Mouse (Mus musculus): ENCODE measurements around the gene Kdm6b. TPM values are rescaled to one million over a fixed set of nuclear protein-coding genes. Genes with fewer than 3 reads are reported as not detected.

Kdm6b gene
- 8.2 and 21.0 TPM in 2 replicates for polyA plus RNA-seq (2012; rRNA removed; ENCODE audit: low replicate concordance)

DNA sequence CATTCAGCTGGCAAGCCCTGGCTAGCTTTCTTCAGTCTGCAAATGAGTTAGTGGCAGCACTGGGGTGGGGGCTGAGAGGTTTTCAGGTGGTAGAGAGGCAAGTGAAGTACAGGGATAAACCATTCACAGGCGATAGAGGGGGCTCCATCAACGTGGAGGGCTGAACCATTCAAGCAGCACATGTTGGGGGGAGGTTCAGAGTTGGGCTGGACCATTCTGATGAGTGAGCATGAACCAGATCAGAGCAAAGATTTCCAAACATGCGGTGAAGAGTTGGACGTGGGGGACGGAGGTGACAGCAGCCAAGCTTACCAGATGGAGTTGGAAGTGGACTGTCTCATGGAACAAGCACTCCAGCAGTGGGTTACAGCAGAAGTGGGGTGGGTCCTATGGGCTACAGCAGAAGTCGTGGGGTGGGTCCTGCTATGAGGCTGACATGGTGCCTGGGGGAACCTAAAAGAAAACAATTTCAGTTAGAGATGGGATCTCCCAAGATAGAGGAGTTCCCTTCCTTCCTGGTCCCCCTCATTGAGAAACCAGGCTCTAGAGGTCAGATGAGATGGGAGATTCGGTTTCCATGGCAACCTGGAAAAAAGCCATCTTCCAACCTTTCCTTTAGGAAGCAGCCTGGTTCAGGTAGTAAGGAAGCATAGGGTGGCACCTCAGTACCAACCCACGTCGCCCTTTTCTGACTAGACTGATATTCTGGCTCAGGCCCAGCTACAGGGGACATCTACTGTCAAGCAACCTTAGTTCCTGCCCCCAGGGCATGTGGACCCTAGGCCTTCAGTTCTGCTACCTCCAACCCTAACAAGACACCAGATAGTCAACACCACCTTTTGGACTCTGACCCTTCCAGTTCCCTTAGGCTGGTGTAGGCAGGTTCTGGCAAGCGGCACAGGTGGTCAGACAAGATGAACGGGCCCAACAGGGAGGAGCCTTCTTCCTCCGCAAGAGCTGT, at the start of gene Kdm6b:
Gene Kdm6b (minus strand): TSS at position 455 of the 961 bp plus-strand sequence.

DNA sequence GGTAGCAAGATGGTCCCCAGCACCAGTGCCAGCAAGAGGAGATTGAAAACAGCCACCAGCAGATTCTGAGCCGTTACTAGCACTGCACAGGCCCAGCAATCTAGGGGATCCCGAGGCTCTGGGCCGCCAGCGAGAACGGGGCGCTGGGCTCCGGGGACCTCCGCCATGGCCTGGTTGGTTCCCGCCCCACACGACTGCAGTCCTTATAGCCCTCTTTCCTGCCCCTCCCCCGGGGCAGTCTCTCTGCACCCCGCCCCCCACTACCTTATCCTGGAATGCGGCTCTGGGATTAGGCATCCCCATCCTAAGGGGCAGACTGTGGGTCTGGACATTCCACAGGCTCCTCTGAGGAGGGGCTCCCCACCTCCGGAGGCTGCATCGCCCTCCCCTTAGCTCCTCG, 15.4 kb downstream of the Kdm6b start, which contains the start of gene Tmem88:
Gene Tmem88 (minus strand): TSS at position 176 of the 400 bp plus-strand sequence.

DNA sequence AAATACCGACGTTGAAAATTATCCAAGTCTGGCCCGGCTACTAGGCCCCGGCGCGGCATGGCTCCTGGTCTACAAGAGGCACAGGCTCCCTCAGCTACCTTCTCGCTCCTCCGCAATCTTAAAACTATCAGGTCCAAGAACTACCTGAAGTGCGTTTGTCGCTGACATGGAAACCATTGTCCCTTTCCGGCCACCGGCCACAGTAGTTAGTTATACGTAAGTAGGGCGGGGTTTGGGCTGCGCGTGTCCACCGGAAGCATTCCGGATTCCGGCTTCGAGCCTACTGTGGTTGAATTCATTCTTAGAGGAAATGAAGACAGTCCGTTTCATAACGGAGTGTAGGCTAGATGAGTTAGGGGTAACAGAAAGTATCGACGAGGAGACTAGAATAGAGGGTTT, 18.2 kb downstream of the Kdm6b start, which contains the start of the genes Naa38 and Cyb5d1:
Gene Naa38 (plus strand): TSS at position 253 of the 399 bp plus-strand sequence.
Gene Cyb5d1 (minus strand): TSS at position 397 of the 399 bp plus-strand sequence.

DNA sequence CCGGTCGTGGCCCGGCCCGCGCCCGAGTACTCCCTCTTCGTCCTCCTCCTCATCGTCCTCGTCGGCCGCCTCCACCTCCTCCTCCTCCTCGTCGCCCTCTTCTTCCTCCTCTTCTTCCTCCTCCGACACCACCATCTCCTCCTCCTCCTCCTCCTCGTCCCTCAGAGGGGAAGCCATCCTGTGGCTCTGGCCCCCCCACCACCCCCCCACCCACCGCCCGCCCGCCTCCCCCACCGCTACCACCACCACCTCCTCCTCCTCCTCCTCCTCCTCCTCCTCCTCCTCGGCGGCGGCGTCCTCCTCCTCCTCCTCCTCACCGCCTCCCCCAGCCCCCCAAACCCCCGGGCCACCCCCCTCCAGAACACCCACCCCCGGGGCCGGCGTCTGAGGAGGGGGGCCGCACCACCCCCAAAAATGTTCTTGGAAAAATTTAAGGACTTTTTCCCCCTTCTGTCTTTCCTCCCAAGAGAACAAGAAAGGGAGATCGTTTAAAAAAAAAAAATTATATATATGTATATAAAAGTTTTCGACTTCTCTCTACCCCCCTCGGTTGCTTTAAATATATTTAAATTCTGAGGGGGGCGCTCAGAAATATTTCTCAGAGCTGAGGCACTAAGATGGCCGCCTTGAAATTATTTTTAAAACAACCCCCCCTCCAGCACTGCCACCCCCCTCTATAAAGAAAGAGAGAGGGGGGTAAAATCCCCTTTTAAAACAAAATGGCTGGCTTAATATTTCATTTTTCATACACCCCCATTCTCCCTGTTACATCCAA, 44.1 kb downstream of the Kdm6b start, which contains the start of gene Chd3:
Gene Chd3 (minus strand): TSS at position 192 of the 775 bp plus-strand sequence.

Other genes starting within 250 kb of the Kdm6b start
- gene Alox8, start 215.8 kb downstream of the Kdm6b start, polyA plus RNA-seq (2012; rRNA removed; ENCODE audit: low replicate concordance), result 0.08 TPM in 1 of 2 replicates, not detected in the other
- gene Gucy2e, start 176.6 kb downstream of the Kdm6b start, polyA plus RNA-seq (2012; rRNA removed; ENCODE audit: low replicate concordance), result 0.14 and 0.24 TPM in 2 replicates
- gene Cntrob, start 89.9 kb downstream of the Kdm6b start, polyA plus RNA-seq (2012; rRNA removed; ENCODE audit: low replicate concordance), result 6.4 and 7.9 TPM in 2 replicates
- 31.5 and 86.9 TPM in 2 replicates for gene Trappc1, start 89.7 kb downstream of the Kdm6b start, polyA plus RNA-seq (2012; rRNA removed; ENCODE audit: low replicate concordance)
- 2.1 and 2.7 TPM in 2 replicates for gene Kcnab3, start 87.4 kb downstream of the Kdm6b start, polyA plus RNA-seq (2012; rRNA removed; ENCODE audit: low replicate concordance)
- 0.36 and 2.5 TPM in 2 replicates for gene Rnf227, start 73.2 kb downstream of the Kdm6b start, polyA plus RNA-seq (2012; rRNA removed; ENCODE audit: low replicate concordance)
- 109 and 197 TPM in 2 replicates for gene Chd3, start 44.3 kb downstream of the Kdm6b start, polyA plus RNA-seq (2012; rRNA removed; ENCODE audit: low replicate concordance)
- gene Naa38, start 18.2 kb downstream of the Kdm6b start, polyA plus RNA-seq (2012; rRNA removed; ENCODE audit: low replicate concordance), result 151 and 175 TPM in 2 replicates
- 17.6 and 18.6 TPM in 2 replicates for gene Cyb5d1, start 18.0 kb downstream of the Kdm6b start, polyA plus RNA-seq (2012; rRNA removed; ENCODE audit: low replicate concordance)
- gene Tmem88, start 15.4 kb downstream of the Kdm6b start, polyA plus RNA-seq (2012; rRNA removed; ENCODE audit: low replicate concordance), result 51.2 and 75.7 TPM in 2 replicates
- gene Dnah2, start 135.4 kb upstream of the Kdm6b start, polyA plus RNA-seq (2012; rRNA removed; ENCODE audit: low replicate concordance), result 0.20 and 0.27 TPM in 2 replicates
- gene Efnb3, start 146.5 kb upstream of the Kdm6b start, polyA plus RNA-seq (2012; rRNA removed; ENCODE audit: low replicate concordance), result 1.1 and 2.5 TPM in 2 replicates
- gene Wrap53, start 166.6 kb upstream of the Kdm6b start, polyA plus RNA-seq (2012; rRNA removed; ENCODE audit: low replicate concordance), result 19.0 and 19.8 TPM in 2 replicates
- gene Trp53, start 166.7 kb upstream of the Kdm6b start, polyA plus RNA-seq (2012; rRNA removed; ENCODE audit: low replicate concordance), result 122 and 145 TPM in 2 replicates
- gene Atp1b2, start 192.3 kb upstream of the Kdm6b start, polyA plus RNA-seq (2012; rRNA removed; ENCODE audit: low replicate concordance), result 11.6 and 60.5 TPM in 2 replicates
- 0.08 TPM in 1 of 2 replicates, not detected in the other for gene Shbg, start 204.2 kb upstream of the Kdm6b start, polyA plus RNA-seq (2012; rRNA removed; ENCODE audit: low replicate concordance)
- gene Sat2, start 208.3 kb upstream of the Kdm6b start, polyA plus RNA-seq (2012; rRNA removed; ENCODE audit: low replicate concordance), result 2.1 and 6.7 TPM in 2 replicates
- 50.5 and 57.2 TPM in 2 replicates for gene Fxr2, start 219.3 kb upstream of the Kdm6b start, polyA plus RNA-seq (2012; rRNA removed; ENCODE audit: low replicate concordance)
- 0.66 and 1.1 TPM in 2 replicates for gene Sox15, start 241.6 kb upstream of the Kdm6b start, polyA plus RNA-seq (2012; rRNA removed; ENCODE audit: low replicate concordance)
- 139 and 176 TPM in 2 replicates for gene Mpdu1, start 249.0 kb upstream of the Kdm6b start, polyA plus RNA-seq (2012; rRNA removed; ENCODE audit: low replicate concordance)

Data from mammary gland, adult 2 months (tissue).